Mouse (Mus musculus) hindbrain, embryonic 16.5 days (tissue): ENCODE measurements around the gene Spsb3. TPM values are rescaled to one million over a fixed set of nuclear protein-coding genes. Genes with fewer than 3 reads are reported as not detected.

ENCODE experiments used
- ATAC-seq: fragments of 200-750 bp; cut with Nextera tagmentation; 2 replicates; pipeline ENCODE4 v1.8.0; 2017; ENCODE audit warnings: moderate TSS enrichment, moderate library complexity
- H3K27ac ChIP-seq: fragments of 300-500 bp; sonication (generic); 2 replicates; pipeline ENCODE4 v1.5.1; 2014; ENCODE audit warnings: low read depth, mild to moderate bottlenecking, control low read depth, low read length, moderate library complexity
- H3K27me3 ChIP-seq: fragments of 300-500 bp; sonication (generic); replicated peaks from 2 replicates; pipeline ENCODE4 v1.6.1; 2014; ENCODE audit warnings: low read length; ENCODE audit not compliant: control insufficient read depth, insufficient read depth
- H3K36me3 ChIP-seq: fragments of 300-500 bp; sonication (generic); 2 replicates; pipeline ENCODE4 v1.6.1; 2014; ENCODE audit warnings: mild to moderate bottlenecking, low read length, moderate library complexity, mixed read lengths; ENCODE audit not compliant: control insufficient read depth, insufficient read depth
- H3K4me1 ChIP-seq: fragments of 300-500 bp; sonication (generic); 2 replicates; pipeline ENCODE4 v1.6.1; 2014; ENCODE audit warnings: low read depth, low read length; ENCODE audit not compliant: control insufficient read depth, insufficient read depth
- H3K4me2 ChIP-seq: fragments of 300-500 bp; sonication (generic); 2 replicates; pipeline ENCODE4 v1.6.1; 2014; ENCODE audit warnings: mild to moderate bottlenecking, low read length, control low read depth, moderate library complexity
- H3K4me3 ChIP-seq: fragments of 300-500 bp; sonication (generic); 2 replicates; pipeline ENCODE4 v1.5.1; 2014; ENCODE audit warnings: mild to moderate bottlenecking, low read length, control low read depth, moderate library complexity
- H3K9ac ChIP-seq: fragments of 300-500 bp; sonication (generic); 2 replicates; pipeline ENCODE4 v1.6.1; 2014; ENCODE audit warnings: low read depth, mild to moderate bottlenecking, control low read depth, low read length, moderate library complexity
- H3K9me3 ChIP-seq: fragments of 300-500 bp; sonication (generic); 2 replicates; pipeline ENCODE4 v1.6.1; 2014; ENCODE audit warnings: mild to moderate bottlenecking, low read length, moderate library complexity; ENCODE audit not compliant: control insufficient read depth
- WGBS: fragments of 180-500 bp; shearing (Covaris S2); extraction: QIAGEN DNeasy Blood & Tissue Kit; methylation state at CpG from one replicate; pipeline ENCODE4 v1.1.7; 2014; 5-methylcytosine and 5-hydroxymethylcytosine counted together
- polyA plus RNA-seq: library from polyadenylated mRNA; unstranded; fragments of >200 nt; fragmentation: Nextera tagmentation; extraction: Ambion mirVana; gene quantifications from 2 replicates; pipeline ENCODE4 v1.2.1, GENCODE M21; 2015

Spsb3 gene
- polyA plus RNA-seq, 1 experiment from 2014 or later = 90.4 TPM

GRCm38 (mm10) chr17:24865776-24866175 is 20.7 kb upstream of the Spsb3 start, which contains the start of gene Igfals:
Igfals (plus strand) TSS chr17:24865997.
- WGBS = 90% methylated on average over 8 of the region's 8 CpGs
- ATAC-seq = no peak
- H3K9ac ChIP-seq = no peak within 1 kb of the TSS

GRCm38 (mm10) chr17:24867914-24868313 is 18.5 kb upstream of the Spsb3 start:
- no peaks in the 10 kb centered on the region for H3K9me3 ChIP-seq
- no peak overlapping the region for H3K4me3 ChIP-seq
- no peaks in the 10 kb centered on the region for H3K27me3 ChIP-seq
- H3K27ac ChIP-seq = no peak overlapping the region
- 96% methylated on average over 10 of the region's 10 CpGs for WGBS
- H3K4me2 ChIP-seq = no peak overlapping the region
- peaks cover 12% of the 10 kb centered on the region for H3K36me3 ChIP-seq
- no peak overlapping the region for H3K9ac ChIP-seq
- no peak for ATAC-seq
- no peaks in the 10 kb centered on the region for H3K4me1 ChIP-seq

More at GRCm38 (mm10) chr17:24865776-24866175, 20.7 kb upstream of the Spsb3 start, which contains the start of gene Igfals:
- Histone ChIP-seq H3K4me1 (no peaks in the 10 kb centered on the region), H3K36me3 (peaks cover 20% of the 10 kb centered on the region), H3K27ac (no peak within 1 kb of the TSS), H3K27me3 (no peaks in the 10 kb centered on the region), H3K4me3 (no peak within 1 kb of the TSS), H3K9me3 (no peaks in the 10 kb centered on the region), H3K4me2 (no peak within 1 kb of the TSS)

- Histone ChIP-seq H3K27ac (no peak overlapping the region), H3K4me1 (no peaks in the 10 kb centered on the region), H3K9ac (no peak overlapping the region), H3K4me3 (no peak overlapping the region), H3K36me3 (no peaks in the 10 kb centered on the region), H3K4me2 (no peak overlapping the region), H3K27me3 (no peaks in the 10 kb centered on the region), H3K9me3 (no peaks in the 10 kb centered on the region)
- no peak for ATAC-seq
- WGBS = 44% methylated on average over 4 of the region's 4 CpGs
Observed at GRCm38 (mm10) chr17:24873695-24874404, 12.6 kb upstream of the Spsb3 start.

- H3K9me3 ChIP-seq = no peaks in the 10 kb centered on the region
- no peaks in the 10 kb centered on the region for H3K36me3 ChIP-seq
- WGBS = 53% methylated on average over 1 of the region's 1 CpGs
- no peaks in the 10 kb centered on the region for H3K4me1 ChIP-seq
- ATAC-seq = no peak
- H3K4me2 ChIP-seq = no peak overlapping the region
- no peak overlapping the region for H3K4me3 ChIP-seq
- no peaks in the 10 kb centered on the region for H3K27me3 ChIP-seq
- no peak overlapping the region for H3K9ac ChIP-seq
- H3K27ac ChIP-seq = no peak overlapping the region
Observed at GRCm38 (mm10) chr17:24874405-24874745, 12.1 kb upstream of the Spsb3 start.

GRCm38 (mm10) chr17:24874989-24875388 is 11.5 kb upstream of the Spsb3 start:
- no peak overlapping the region for H3K9ac ChIP-seq
- ATAC-seq = no peak
- no peak overlapping the region for H3K27ac ChIP-seq
- no peaks in the 10 kb centered on the region for H3K27me3 ChIP-seq
- H3K4me3 ChIP-seq = no peak overlapping the region
- no peaks in the 10 kb centered on the region for H3K4me1 ChIP-seq
- no peak overlapping the region for H3K4me2 ChIP-seq
- no peaks in the 10 kb centered on the region for H3K9me3 ChIP-seq
- no peaks in the 10 kb centered on the region for H3K36me3 ChIP-seq
- 79% methylated on average over 8 of the region's 8 CpGs for WGBS

- H3K27ac ChIP-seq = no peak overlapping the region
- 63% methylated on average over 10 of the region's 10 CpGs for WGBS
- H3K9ac ChIP-seq = no peak overlapping the region
- H3K4me3 ChIP-seq = no peak overlapping the region
- no peaks in the 10 kb centered on the region for H3K4me1 ChIP-seq
- H3K4me2 ChIP-seq = no peak overlapping the region
- no peak for ATAC-seq
- no peaks in the 10 kb centered on the region for H3K27me3 ChIP-seq
- no peaks in the 10 kb centered on the region for H3K9me3 ChIP-seq
- no peaks in the 10 kb centered on the region for H3K36me3 ChIP-seq
Observed at GRCm38 (mm10) chr17:24877336-24878116, 8.9 kb upstream of the Spsb3 start.

- Histone ChIP-seq H3K4me3 (no peak overlapping the region), H3K27me3 (no peaks in the 10 kb centered on the region), H3K4me2 (no peak overlapping the region), H3K9me3 (no peaks in the 10 kb centered on the region), H3K36me3 (0 out of 2 replicates have a peak, but pooled peaks cover 2% of the 10 kb centered on the region), H3K4me1 (no peaks in the 10 kb centered on the region), H3K9ac (no peak overlapping the region), H3K27ac (no peak overlapping the region)
- WGBS = 37% methylated on average over 5 of the region's 5 CpGs
- no peak for ATAC-seq
Observed at GRCm38 (mm10) chr17:24878117-24878397, 8.4 kb upstream of the Spsb3 start.

- WGBS = 76% methylated on average over 8 of the region's 8 CpGs
Observed at GRCm38 (mm10) chr17:24878531-24878930, 7.9 kb upstream of the Spsb3 start.

GRCm38 (mm10) chr17:24881738-24882440 is 4.6 kb upstream of the Spsb3 start:
- Histone ChIP-seq H3K4me3 (no peak overlapping the region), H3K27me3 (no peaks in the 10 kb centered on the region), H3K9ac (no peak overlapping the region), H3K36me3 (peaks cover 3% of the 10 kb centered on the region; the same call in 1 of the 2 replicates), H3K27ac (no peak overlapping the region), H3K9me3 (no peaks in the 10 kb centered on the region), H3K4me1 (peaks cover 10% of the 10 kb centered on the region), H3K4me2 (no peak overlapping the region)
- no peak for ATAC-seq
- 49% methylated on average over 7 of the region's 7 CpGs for WGBS

More at GRCm38 (mm10) chr17:24878531-24878930, 7.9 kb upstream of the Spsb3 start:
- H3K9ac ChIP-seq = no peak overlapping the region
- no peaks in the 10 kb centered on the region for H3K4me1 ChIP-seq
- H3K9me3 ChIP-seq = no peaks in the 10 kb centered on the region
- H3K27ac ChIP-seq = no peak overlapping the region
- no peak overlapping the region for H3K4me2 ChIP-seq
- H3K36me3 ChIP-seq = 0 out of 2 replicates have a peak, but pooled peaks cover 3% of the 10 kb centered on the region
- no peaks in the 10 kb centered on the region for H3K27me3 ChIP-seq
- H3K4me3 ChIP-seq = no peak overlapping the region
- no peak for ATAC-seq
